Mouse (Mus musculus) heart, adult 10 weeks (tissue): ENCODE data around the gene Olfr116. TPM values are rescaled to one million over a fixed set of nuclear protein-coding genes. Genes with fewer than 3 reads are reported as not detected.

Source experiments
- polyA plus RNA-seq: library from polyadenylated mRNA; stranded (reverse); fragments of 350-450 nt; fragmentation: Illumina TruSeq; extraction: RNeasy Lipid Tissue Mini Kit (QIAGEN cat#74804); gene quantifications from one replicate; pipeline ENCODE4 v1.2.3, GENCODE M21; 2014; ENCODE audit warnings: low read depth, low replicate concordance

Olfr116 gene
- polyA plus RNA-seq = not detected

DNA sequence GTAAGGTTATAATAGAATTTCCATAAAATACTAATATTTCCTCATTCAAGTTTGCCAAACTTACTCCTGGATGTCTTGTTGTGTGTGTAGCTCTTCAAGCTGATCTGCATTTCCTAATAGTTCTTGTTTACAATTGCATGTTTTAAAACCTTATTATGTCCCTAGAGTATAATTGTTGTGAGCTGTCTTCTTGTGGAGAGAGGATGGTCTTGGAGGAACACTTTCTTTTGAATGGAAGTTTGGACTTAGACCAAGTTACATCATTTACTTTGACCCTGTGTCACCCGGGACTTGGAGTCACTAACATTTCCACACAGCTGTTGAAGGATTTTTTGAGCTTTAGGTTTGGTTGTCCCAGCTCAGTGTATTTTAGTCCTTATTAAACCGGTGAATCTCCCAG lies at the start of gene Olfr116, which contains the start of gene Olfr115:
TSS of gene Olfr116 (minus strand) at position 191 of the 400 bp plus-strand sequence.
TSS of gene Olfr115 (minus strand) at position 101 of the 400 bp plus-strand sequence.

DNA sequence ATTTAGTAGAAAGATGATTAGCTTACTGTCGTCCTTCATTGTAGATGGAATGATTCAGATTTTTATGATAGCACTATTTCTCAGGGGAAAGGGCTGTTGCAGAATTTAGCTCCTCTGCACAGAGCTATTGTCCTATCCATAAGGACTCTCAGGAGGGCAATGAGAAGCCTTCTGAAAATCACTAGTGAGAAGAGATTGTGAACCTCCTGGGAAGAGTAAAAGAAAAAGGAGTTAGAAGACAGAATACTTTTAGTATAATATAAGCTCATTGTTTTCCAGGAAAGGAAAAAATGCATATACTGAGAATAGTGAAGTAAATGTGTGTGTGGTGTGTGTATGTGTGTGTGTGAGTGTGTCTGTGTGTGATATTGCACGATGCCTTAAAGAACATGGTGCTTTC lies 39.7 kb upstream of the Olfr116 start, which contains the start of gene Olfr118:
TSS of gene Olfr118 (plus strand) at position 301 of the 400 bp plus-strand sequence.

DNA sequence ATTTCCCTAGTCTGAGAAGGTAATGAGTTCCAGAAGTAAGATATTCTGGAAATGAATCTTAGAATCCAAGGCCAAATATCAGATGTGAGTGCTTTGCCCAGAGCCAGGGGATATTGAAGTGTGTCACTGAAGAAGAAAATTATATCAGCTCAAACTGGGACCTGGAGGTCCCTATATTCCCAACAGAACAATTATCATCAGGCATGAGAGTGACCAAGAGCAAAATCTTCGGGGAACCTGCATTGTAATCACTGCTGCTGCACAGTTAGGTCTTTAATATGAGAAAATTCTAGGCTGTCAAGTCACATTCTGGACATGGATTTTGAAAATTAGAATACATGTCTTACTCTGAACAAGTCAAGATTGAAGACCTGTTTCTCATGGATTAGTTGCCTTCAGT lies 36.7 kb upstream of the Olfr116 start, which contains the start of gene Olfr117:
TSS of gene Olfr117 (minus strand) at position 101 of the 400 bp plus-strand sequence.

DNA sequence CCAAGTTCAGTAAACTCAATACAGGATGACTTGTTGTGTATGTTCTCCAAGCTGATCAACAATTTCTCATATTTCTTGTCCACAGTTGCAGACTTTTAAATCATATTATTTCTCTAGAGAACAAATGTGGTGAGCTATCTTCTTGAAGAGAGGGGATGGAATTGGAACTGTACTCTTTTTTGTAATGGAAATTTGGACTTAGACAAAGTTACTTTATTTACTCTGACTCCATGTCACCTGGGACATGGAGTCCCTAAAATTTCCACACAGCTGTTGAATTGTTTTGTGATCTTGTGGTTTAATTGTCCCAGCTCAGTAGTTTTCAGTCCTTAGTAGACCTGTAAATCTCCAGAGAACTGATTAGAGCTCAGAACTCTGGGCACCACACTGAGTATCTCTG lies 34.4 kb downstream of the Olfr116 start, which contains the start of gene Olfr114:
TSS of gene Olfr114 (minus strand) at position 101 of the 400 bp plus-strand sequence.

DNA sequence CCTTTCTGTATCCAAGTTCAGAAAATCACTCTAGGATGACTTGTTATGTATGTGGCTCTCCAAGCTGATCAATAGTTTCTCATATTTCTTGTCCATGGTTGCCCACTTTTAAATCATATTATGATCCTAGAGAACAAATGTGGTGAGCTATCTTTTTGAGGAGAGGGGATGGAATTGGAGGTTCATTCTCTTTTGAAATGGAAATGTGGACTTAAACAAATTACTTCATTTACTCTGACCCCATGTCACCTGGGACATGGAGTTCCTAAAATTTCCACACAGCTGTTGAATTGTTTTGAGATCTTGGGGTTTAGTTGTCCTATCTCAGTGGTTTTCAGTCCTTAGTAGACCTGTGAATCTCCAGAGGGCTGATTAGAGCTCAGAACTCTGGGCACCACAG lies 49.4 kb downstream of the Olfr116 start, which contains the start of gene Olfr113:
TSS of gene Olfr113 (minus strand) at position 101 of the 400 bp plus-strand sequence.

Other genes starting within 250 kb of the Olfr116 start
- not detected for gene Olfr105-ps, start 248.2 kb downstream of the Olfr116 start, polyA plus RNA-seq
- not detected for gene Olfr106-ps, start 236.8 kb downstream of the Olfr116 start, polyA plus RNA-seq
- not detected for gene Olfr107, start 228.0 kb downstream of the Olfr116 start, polyA plus RNA-seq
- gene Olfr108, start 181.7 kb downstream of the Olfr116 start, polyA plus RNA-seq = not detected
- not detected for gene Olfr109, start 168.3 kb downstream of the Olfr116 start, polyA plus RNA-seq
- not detected for gene H2-M2, start 143.6 kb downstream of the Olfr116 start, polyA plus RNA-seq
- not detected for gene Olfr110, start 134.7 kb downstream of the Olfr116 start, polyA plus RNA-seq
- not detected for gene Olfr111, start 119.2 kb downstream of the Olfr116 start, polyA plus RNA-seq
- not detected for gene Olfr112, start 57.7 kb downstream of the Olfr116 start, polyA plus RNA-seq
- not detected for gene Olfr113, start 49.5 kb downstream of the Olfr116 start, polyA plus RNA-seq
- not detected for gene Olfr114, start 34.5 kb downstream of the Olfr116 start, polyA plus RNA-seq
- gene Olfr115, start 90 bp downstream of the Olfr116 start, polyA plus RNA-seq = not detected
- not detected for gene Olfr117, start 36.6 kb upstream of the Olfr116 start, polyA plus RNA-seq
- not detected for gene Olfr118, start 39.8 kb upstream of the Olfr116 start, polyA plus RNA-seq
- gene Olfr119, start 69.4 kb upstream of the Olfr116 start, polyA plus RNA-seq = not detected
- gene Olfr120, start 94.6 kb upstream of the Olfr116 start, polyA plus RNA-seq = not detected
- not detected for gene Olfr121, start 121.7 kb upstream of the Olfr116 start, polyA plus RNA-seq
- gene Olfr122, start 141.4 kb upstream of the Olfr116 start, polyA plus RNA-seq = not detected
- gene Olfr123, start 166.3 kb upstream of the Olfr116 start, polyA plus RNA-seq = not detected
- not detected for gene Olfr124, start 172.7 kb upstream of the Olfr116 start, polyA plus RNA-seq
- not detected for gene Olfr125, start 205.8 kb upstream of the Olfr116 start, polyA plus RNA-seq
- not detected for gene Olfr126, start 220.3 kb upstream of the Olfr116 start, polyA plus RNA-seq